Mouse (Mus musculus) midbrain, postnatal 0 days (tissue): ENCODE data around the gene Katna1. TPM values are rescaled to one million over a fixed set of nuclear protein-coding genes. Genes with fewer than 3 reads are reported as not detected.

Experiments
- ATAC-seq: fragments of 200-750 bp; cut with Nextera tagmentation; 2 replicates; pipeline ENCODE4 v1.8.0; 2017; ENCODE audit warnings: moderate number of reproducible peaks, mild to moderate bottlenecking, moderate TSS enrichment, moderate library complexity; ENCODE audit not compliant: low FRiP score
- DNase-seq: peaks from one replicate; pipeline ENCODE4 v3.0.0-alpha.2; 2015; ENCODE audit warnings: low spot score
- H3K27ac ChIP-seq: fragments of 300-500 bp; sonication (generic); 2 replicates; pipeline ENCODE4 v1.5.1; 2014; ENCODE audit warnings: low read depth, mild to moderate bottlenecking, low read length, mixed read lengths
- H3K27me3 ChIP-seq: fragments of 300-500 bp; sonication (generic); 2 replicates; pipeline ENCODE4 v1.6.1; 2014; ENCODE audit warnings: low read length, control low read depth, mixed read lengths; ENCODE audit not compliant: insufficient read depth
- H3K36me3 ChIP-seq: fragments of 300-500 bp; sonication (generic); 2 replicates; pipeline ENCODE4 v1.6.1; 2014; ENCODE audit warnings: low read length, control low read depth, mixed read lengths; ENCODE audit not compliant: insufficient read depth
- H3K4me1 ChIP-seq: fragments of 300-500 bp; sonication (generic); 2 replicates; pipeline ENCODE4 v1.6.1; 2014; ENCODE audit warnings: mild to moderate bottlenecking, control low read depth, antibody characterized with exemption, low read length, mixed read lengths; ENCODE audit not compliant: insufficient read depth
- H3K4me2 ChIP-seq: fragments of 300-500 bp; sonication (generic); 2 replicates; pipeline ENCODE4 v1.6.1; 2014; ENCODE audit warnings: low read depth, mild to moderate bottlenecking, low read length, mixed read lengths; ENCODE audit not compliant: poor library complexity, severe bottlenecking
- H3K4me3 ChIP-seq: fragments of 300-500 bp; sonication (generic); 2 replicates; pipeline ENCODE4 v1.5.1; 2014; ENCODE audit warnings: low read depth, mild to moderate bottlenecking, low read length, moderate library complexity
- H3K9ac ChIP-seq: fragments of 300-500 bp; sonication (generic); replicated peaks from 2 replicates; pipeline ENCODE4 v1.6.1; 2014; ENCODE audit warnings: mild to moderate bottlenecking, low read length, moderate library complexity, mixed read lengths; ENCODE audit not compliant: poor library complexity, severe bottlenecking
- H3K9me3 ChIP-seq: fragments of 300-500 bp; sonication (generic); 2 replicates; pipeline ENCODE4 v1.6.1; 2016; ENCODE audit warnings: low read length, control low read depth
- CTCF ChIP-seq: IDR thresholded peaks from 2 replicates; pipeline ENCODE4 v1.5.1; 2016; ENCODE audit warnings: antibody characterized with exemption, mild to moderate bottlenecking
- WGBS: fragments of 180-500 bp; shearing (Covaris S2); extraction: QIAGEN DNeasy Blood & Tissue Kit; methylation state at CpG from one replicate; pipeline ENCODE4 v1.1.7; 2014; 5-methylcytosine and 5-hydroxymethylcytosine counted together
- polyA plus RNA-seq: library from polyadenylated mRNA; unstranded; fragments of >200 nt; fragmentation: Nextera tagmentation; extraction: Ambion mirVana; gene quantifications from 2 replicates; pipeline ENCODE4 v1.2.1, GENCODE M21; 2015
- total RNA-seq: library from RNA; depleted of rRNA; stranded (reverse); fragments of >200 nt; gene quantifications from 2 replicates; pipeline ENCODE4 v1.2.3, GENCODE M21; 2014

Katna1 gene
- total and polyA plus RNA-seq, 2 experiments from 2014 or later, result 13.3 to 15.5 TPM

DNA sequence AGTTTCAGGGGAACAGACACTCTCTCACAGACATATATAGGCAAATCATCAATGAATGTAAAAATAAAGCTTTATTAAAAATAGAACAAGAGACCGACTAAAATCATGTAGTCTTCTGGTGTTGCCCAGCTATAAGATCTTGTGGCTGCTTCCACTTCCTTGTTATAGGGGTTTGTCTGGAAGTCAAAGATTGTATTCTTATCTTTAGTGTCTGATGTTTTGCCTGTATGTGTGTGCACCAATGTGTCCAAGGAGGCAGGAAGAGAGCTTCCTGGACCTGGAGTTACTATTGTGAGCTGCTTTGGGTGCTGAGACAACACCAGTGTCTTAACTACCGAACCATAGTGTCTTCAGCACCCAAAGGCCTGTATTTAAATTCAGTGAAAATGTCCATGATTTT, 31.7 kb downstream of the Katna1 start:
- no peak for DNase-seq
- Histone ChIP-seq H3K4me2 (no peak overlapping the region), H3K27ac (no peak overlapping the region), H3K4me3 (no peak overlapping the region), H3K27me3 (no peaks in the 10 kb centered on the region), H3K9ac (no peak overlapping the region), H3K36me3 (peaks cover 40% of the 10 kb centered on the region), H3K9me3 (no peaks in the 10 kb centered on the region), H3K4me1 (no peaks in the 10 kb centered on the region)
- ATAC-seq, result no peak
- no peak for TF ChIP-seq CTCF
- WGBS, result 90% methylated on average over 2 of the region's 2 CpGs

DNA sequence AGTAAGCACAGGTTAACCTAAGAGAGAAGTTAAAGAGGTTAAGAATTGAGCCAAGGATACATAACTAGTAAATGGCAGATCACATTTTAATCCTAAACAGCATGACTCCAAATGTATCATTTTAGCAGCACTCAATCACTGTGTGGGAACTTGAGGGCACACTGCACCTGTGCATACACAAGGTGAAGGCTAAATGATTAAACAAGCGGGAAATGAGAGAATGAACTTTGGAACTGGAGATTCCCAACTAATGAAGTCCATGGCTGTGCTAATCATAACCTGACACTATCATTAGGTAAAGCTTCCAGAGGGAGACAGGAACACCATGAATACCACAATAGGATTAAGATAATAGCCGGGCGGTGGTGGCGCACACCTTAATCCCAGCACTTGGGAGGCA, 46.5 kb downstream of the Katna1 start:
- no peaks in the 10 kb centered on the region for H3K9me3 ChIP-seq
- DNase-seq (no peak), ATAC-seq (no peak)
- H3K4me3 ChIP-seq, result no peak overlapping the region
- no peak overlapping the region for H3K27ac ChIP-seq
- no peaks in the 10 kb centered on the region for H3K27me3 ChIP-seq
- H3K9ac ChIP-seq, result no peak overlapping the region
- TF ChIP-seq CTCF, result no peak
- H3K4me1 ChIP-seq, result no peaks in the 10 kb centered on the region
- WGBS, result 88% methylated on average over 4 of the region's 4 CpGs
- H3K36me3 ChIP-seq, result peaks cover 46% of the 10 kb centered on the region
- no peak overlapping the region for H3K4me2 ChIP-seq

DNA sequence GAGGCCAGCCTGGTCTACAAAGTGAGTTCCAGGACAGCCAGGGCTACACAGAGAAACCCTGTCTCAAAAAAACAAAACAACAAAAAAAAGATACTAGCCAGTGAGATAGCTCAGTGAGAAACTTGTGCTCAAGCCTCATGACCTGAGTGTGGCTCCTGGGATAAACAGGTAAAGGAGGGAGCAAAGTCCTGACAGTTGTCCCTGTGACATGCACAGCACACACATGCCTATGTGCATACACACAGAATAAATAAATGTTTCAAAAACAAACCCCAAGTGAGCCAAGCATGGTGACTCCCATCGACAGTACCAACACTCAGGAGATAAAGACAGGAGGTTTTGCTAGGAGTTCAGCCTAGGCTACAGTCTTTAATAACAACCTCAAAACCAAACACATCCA, 47.0 kb downstream of the Katna1 start:
- H3K4me1 ChIP-seq, result no peaks in the 10 kb centered on the region
- peaks cover 46% of the 10 kb centered on the region for H3K36me3 ChIP-seq
- H3K4me2 ChIP-seq, result no peak overlapping the region
- no peaks in the 10 kb centered on the region for H3K9me3 ChIP-seq
- TF ChIP-seq CTCF, result no peak
- no peak overlapping the region for H3K4me3 ChIP-seq
- DNase-seq, result no peak
- ATAC-seq, result no peak
- H3K27ac ChIP-seq, result no peak overlapping the region
- no peaks in the 10 kb centered on the region for H3K27me3 ChIP-seq
- no peak overlapping the region for H3K9ac ChIP-seq
- 91% methylated on average over 1 of the region's 1 CpGs for WGBS

DNA sequence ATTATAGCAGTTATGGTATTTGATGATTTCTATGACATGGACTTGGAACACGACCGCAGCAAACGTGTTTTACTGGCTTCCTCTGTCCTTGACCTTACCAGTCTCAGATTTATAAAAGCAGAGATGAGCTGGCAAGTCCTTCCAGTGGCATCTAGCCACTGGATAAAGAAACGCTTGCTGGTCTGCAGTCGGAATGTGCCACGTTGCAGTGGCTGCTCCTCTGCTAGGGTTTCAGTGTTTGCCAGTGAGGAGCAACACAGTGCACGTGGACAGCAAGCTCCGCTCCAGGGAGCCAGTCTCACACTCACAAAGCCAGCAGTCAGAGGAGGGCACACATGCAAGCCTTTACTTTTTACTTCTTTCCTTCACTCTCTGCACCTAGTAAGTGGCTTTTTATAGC, 49.6 kb downstream of the Katna1 start:
- WGBS, result 92% methylated on average over 8 of the region's 8 CpGs
- no peak for DNase-seq
- no peaks in the 10 kb centered on the region for H3K27me3 ChIP-seq
- no peak overlapping the region for H3K9ac ChIP-seq
- TF ChIP-seq CTCF, result no peak
- ATAC-seq, result no peak
- H3K36me3 ChIP-seq, result peaks cover 30% of the 10 kb centered on the region
- H3K4me2 ChIP-seq, result no peak overlapping the region
- no peaks in the 10 kb centered on the region for H3K9me3 ChIP-seq
- H3K27ac ChIP-seq, result no peak overlapping the region
- no peaks in the 10 kb centered on the region for H3K4me1 ChIP-seq
- H3K4me3 ChIP-seq, result no peak overlapping the region

DNA sequence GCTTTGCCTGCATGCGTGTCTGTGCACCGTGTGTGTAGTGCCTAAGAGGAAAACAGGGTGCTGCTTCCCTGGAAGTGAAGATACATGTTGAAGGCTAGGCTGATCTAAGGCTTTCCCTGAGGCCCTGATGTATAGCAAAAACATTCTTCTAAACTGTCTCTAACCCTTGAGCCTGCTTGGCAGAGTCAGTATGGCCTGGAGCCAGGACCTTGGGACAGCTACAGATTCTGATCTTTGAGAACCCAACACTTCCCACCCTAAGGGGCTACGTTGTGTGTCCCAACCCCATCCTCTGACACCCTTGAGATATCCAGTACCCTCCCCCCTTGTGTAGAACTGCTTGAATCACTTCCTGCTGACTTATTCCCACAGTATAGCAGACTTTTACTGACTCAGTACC, 52.6 kb downstream of the Katna1 start:
- Histone ChIP-seq H3K4me1 (no peaks in the 10 kb centered on the region), H3K9me3 (no peaks in the 10 kb centered on the region), H3K9ac (no peak overlapping the region), H3K4me3 (no peak overlapping the region), H3K36me3 (peaks cover 16% of the 10 kb centered on the region), H3K4me2 (no peak overlapping the region), H3K27me3 (no peaks in the 10 kb centered on the region), H3K27ac (no peak overlapping the region)
- ATAC-seq, result no peak
- no peak for DNase-seq
- 95% methylated on average over 3 of the region's 3 CpGs for WGBS
- TF ChIP-seq CTCF, result no peak

DNA sequence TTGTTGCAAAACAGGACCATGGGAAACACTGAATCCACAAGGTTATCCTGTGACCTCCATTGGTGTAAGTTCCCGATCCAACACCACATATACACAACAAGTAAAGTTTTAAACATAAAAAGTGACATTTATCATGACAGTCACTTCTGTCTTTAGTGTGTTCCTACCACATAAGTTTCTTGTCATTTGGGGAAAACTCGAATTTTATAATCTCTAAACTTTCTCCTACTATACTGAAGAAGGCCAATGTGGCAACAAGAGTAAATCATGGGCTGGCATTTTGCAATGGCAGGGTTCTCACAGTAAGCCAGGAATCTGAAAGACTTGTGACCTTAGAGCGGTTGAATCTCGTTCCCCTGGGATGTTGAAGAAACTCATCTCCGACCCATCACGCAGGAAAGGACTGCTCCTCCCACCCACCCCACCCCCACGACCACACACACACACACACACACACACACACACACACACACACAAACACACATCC, 54.0 kb downstream of the Katna1 start:
- 20% methylated on average over 7 of the region's 7 CpGs for WGBS
- ATAC-seq, result no peak
- Histone ChIP-seq H3K27me3 (no peaks in the 10 kb centered on the region), H3K36me3 (peaks cover 6% of the 10 kb centered on the region), H3K4me1 (no peaks in the 10 kb centered on the region), H3K9ac (peak overlapping the region; percentile 97; the same call in 1 of the 2 replicates), H3K4me2 (peak overlapping the region; percentile 55), H3K27ac (no peak overlapping the region), H3K9me3 (no peaks in the 10 kb centered on the region), H3K4me3 (peak overlapping the region; percentile 97)
- TF ChIP-seq CTCF, result no peak
- peak; percentile 12 for DNase-seq
